ENCODE assay signal across 28 mouse cellular contexts in genomic region chr16:38948441-38948840, GRCm38 (mm10). TPM values are rescaled to one million over a fixed set of nuclear protein-coding genes. Genes with fewer than 3 reads are reported as not detected.
DNase-seq lines count a peak whose midpoint lies in the region; ATAC-seq and TF ChIP-seq lines count a peak whose summit lies in the region.
"Had no signal": no experiment of that assay in that cellular context is flagged by ENCODE, and none has a peak within 500 bp of the region (broad histone marks: within the 10 kb centered on the region; RNA-seq: fewer than 3 reads in every experiment).

No protein-coding gene starts in this region.

- peak overlapping the region; percentile 54 for H3K27ac ChIP-seq in hindbrain, embryonic 11.5 days (ENCODE audit: low read depth, low read length)
- H3K27ac ChIP-seq in hindbrain, embryonic 16.5 days (ENCODE audit: low read depth, low read length): no peak overlapping the region
- peak overlapping the region; percentile 29; the same call in 1 of the 2 replicates for H3K27ac ChIP-seq in left cerebral cortex, adult 2 months
- H3K27ac ChIP-seq in forebrain, embryonic 13.5 days: peak overlapping the region; percentile 75
- H3K27ac ChIP-seq: heart, embryonic 15.5 days; limb, embryonic 13.5 days; liver, embryonic 12.5 days; midbrain, embryonic 15.5 days; neural tube, embryonic 15.5 days had no signal

- no peaks in the 10 kb centered on the region for H3K27me3 ChIP-seq in hindbrain, embryonic 11.5 days (ENCODE audit: control insufficient read depth, insufficient read depth, low read length)
- H3K27me3 ChIP-seq in hindbrain, embryonic 16.5 days (replicated peaks; ENCODE audit: control insufficient read depth, insufficient read depth, low read length): no peaks in the 10 kb centered on the region
- no peaks in the 10 kb centered on the region for H3K27me3 ChIP-seq in forebrain, embryonic 13.5 days
- H3K27me3 ChIP-seq: heart, embryonic 15.5 days; limb, embryonic 13.5 days; liver, embryonic 12.5 days; midbrain, embryonic 15.5 days; neural tube, embryonic 15.5 days; Patski had no signal

- no peak overlapping the region for H3K4me3 ChIP-seq in hindbrain, embryonic 11.5 days (ENCODE audit: low read depth, low read length)
- H3K4me3 ChIP-seq in hindbrain, embryonic 16.5 days (ENCODE audit: low read length): no peak overlapping the region
- no peak overlapping the region for H3K4me3 ChIP-seq in left cerebral cortex, adult 2 months
- no peak overlapping the region for H3K4me3 ChIP-seq in forebrain, embryonic 13.5 days
- H3K4me3 ChIP-seq: heart, embryonic 15.5 days; limb, embryonic 13.5 days; liver, embryonic 12.5 days; midbrain, embryonic 15.5 days; myocyte; neural tube, embryonic 15.5 days had no signal

- intact Hi-C loops in left cerebral cortex, adult 2 months (cut with DNase I): no loop called here

- TF ChIP-seq CTCF in left cerebral cortex, adult 2 months (IDR thresholded peaks at IDR 0.05): no peak

- no peak overlapping the region for H3K4me2 ChIP-seq in hindbrain, embryonic 11.5 days (replicated peaks; ENCODE audit: low read depth, low read length)
- no peak overlapping the region for H3K4me2 ChIP-seq in hindbrain, embryonic 16.5 days (ENCODE audit: low read length)
- H3K4me2 ChIP-seq in forebrain, embryonic 13.5 days: no peak overlapping the region
- H3K4me2 ChIP-seq: heart, embryonic 15.5 days; limb, embryonic 13.5 days; liver, embryonic 12.5 days; midbrain, embryonic 15.5 days; neural tube, embryonic 15.5 days had no signal

- H3K36me3 ChIP-seq in hindbrain, embryonic 11.5 days (ENCODE audit: control insufficient read depth, insufficient read depth, low read length): no peaks in the 10 kb centered on the region
- H3K36me3 ChIP-seq in hindbrain, embryonic 16.5 days (ENCODE audit: control insufficient read depth, insufficient read depth, low read length): no peaks in the 10 kb centered on the region
- no peaks in the 10 kb centered on the region for H3K36me3 ChIP-seq in forebrain, embryonic 13.5 days (ENCODE audit: poor library complexity, severe bottlenecking)
- H3K36me3 ChIP-seq: G1E; heart, embryonic 15.5 days; limb, embryonic 13.5 days; liver, embryonic 12.5 days; midbrain, embryonic 15.5 days; neural tube, embryonic 15.5 days had no signal

- H3K9me3 ChIP-seq in hindbrain, embryonic 11.5 days (ENCODE audit: control insufficient read depth, low read length): no peaks in the 10 kb centered on the region
- H3K9me3 ChIP-seq in hindbrain, embryonic 16.5 days (ENCODE audit: control insufficient read depth, low read length): no peaks in the 10 kb centered on the region
- no peaks in the 10 kb centered on the region for H3K9me3 ChIP-seq in forebrain, embryonic 13.5 days (replicated peaks)
- H3K9me3 ChIP-seq: heart, embryonic 15.5 days; limb, embryonic 13.5 days; liver, embryonic 12.5 days; midbrain, embryonic 15.5 days; neural tube, embryonic 15.5 days had no signal

- whole genome bisulfite sequencing in hindbrain, embryonic 11.5 days: 50% methylated on average over 5 of the region's 5 CpGs
- WGBS in hindbrain, embryonic 16.5 days: 46% methylated on average over 5 of the region's 5 CpGs
- 38% methylated on average over 5 of the region's 5 CpGs for WGBS in forebrain, embryonic 13.5 days

- H3K4me1 ChIP-seq in hindbrain, embryonic 11.5 days (replicated peaks; ENCODE audit: control insufficient read depth, insufficient read depth, low read length): peaks cover 5% of the 10 kb centered on the region; the same call in 1 of the 2 replicates
- peaks cover 6% of the 10 kb centered on the region for H3K4me1 ChIP-seq in hindbrain, embryonic 16.5 days (ENCODE audit: control insufficient read depth, insufficient read depth, low read depth, low read length)
- H3K4me1 ChIP-seq in forebrain, embryonic 13.5 days: peaks cover 70% of the 10 kb centered on the region
- H3K4me1 ChIP-seq: heart, embryonic 15.5 days; liver, embryonic 12.5 days had no signal

- no peak overlapping the region for H3K9ac ChIP-seq in hindbrain, embryonic 11.5 days (ENCODE audit: low read depth, low read length)
- no peak overlapping the region for H3K9ac ChIP-seq in hindbrain, embryonic 16.5 days (ENCODE audit: low read depth, low read length)
- no peak overlapping the region for H3K9ac ChIP-seq in forebrain, embryonic 13.5 days
- H3K9ac ChIP-seq: heart, embryonic 15.5 days; limb, embryonic 13.5 days; liver, embryonic 12.5 days; midbrain, embryonic 15.5 days; neural tube, embryonic 15.5 days had no signal

- ATAC-seq in hindbrain, embryonic 11.5 days (ENCODE audit: low FRiP score): no peak
- ATAC-seq in hindbrain, embryonic 16.5 days: no peak
- ATAC-seq in forebrain, embryonic 13.5 days: no peak
- ATAC-seq: liver, embryonic 12.5 days; midbrain, embryonic 15.5 days; Patski had no signal

- DNase-seq in hindbrain, embryonic 11.5 days (ENCODE audit: low spot score): no peak
- no peak for DNase-seq in left cerebral cortex, adult 2 months (ENCODE audit: extremely low spot score in 1 of 2, low spot score in 2 of 2)
- no peak for DNase-seq in left cerebral cortex, adult 9 months (ENCODE audit: low spot score in 2 of 2)
- peak; percentile 69 for DNase-seq in brain, adult 2 months (ENCODE audit: low read depth, low spot score)
- DNase-seq in thymus, adult 18-20 months: no peak
- DNase-seq: adrenal gland, postnatal 36 days; cerebellum, adult 11-12 months; cerebellum, postnatal 25 days; heart, postnatal 36 days; kidney, adult 18-20 months; kidney, postnatal 14 days; layer of hippocampus, postnatal 36 days; lung, adult 18-20 months; lung, postnatal 14 days; right cerebral cortex, adult 18-20 months; right cerebral cortex, postnatal 4 days; thymus, adult 2 months had no signal

RNA-seq across cellular contexts. Expression of gene Igsf11, which starts 56.0 kb away (rescaled TPM):
- 5.4 TPM in 2 replicates for polyA plus RNA-seq in hindbrain, embryonic 11.5 days (2014; fragmentation: Nextera tagmentation; extraction: Ambion mirVana)
- polyA plus RNA-seq in hindbrain, embryonic 16.5 days (2015; fragmentation: Nextera tagmentation; extraction: Ambion mirVana): 3.6 and 4.3 TPM in 2 replicates
- 10 to 100 TPM; 37.7 to 49.5 TPM for total RNA-seq in left cerebral cortex, adult 2 months (2021)
- 3.6 and 4.6 TPM in 2 replicates for polyA plus RNA-seq in forebrain, embryonic 13.5 days (2015; fragmentation: Nextera tagmentation; extraction: Ambion mirVana)
- total RNA-seq: megakaryocyte, adult 5-6 weeks had no signal
- polyA plus RNA-seq: G1E had no signal
